Mouse (Mus musculus): ENCODE results near the gene Sgce.
"Not testable (repeated sequence)": the region's sequence is repeated elsewhere in the genome, so short reads cannot be mapped to it uniquely, and the experiment has no call there.

Sgce gene

GRCm38 (mm10) chr6:4746696-4747439 is at the start of gene Sgce, which contains the start of gene Peg10:
TSS of gene Sgce (minus strand) at chr6:4747207.
TSS of gene Peg10 (plus strand) at chr6:4747306.
- DNase-seq (ENCODE audit: low read depth, low spot score): peak; percentile 86

DNA sequence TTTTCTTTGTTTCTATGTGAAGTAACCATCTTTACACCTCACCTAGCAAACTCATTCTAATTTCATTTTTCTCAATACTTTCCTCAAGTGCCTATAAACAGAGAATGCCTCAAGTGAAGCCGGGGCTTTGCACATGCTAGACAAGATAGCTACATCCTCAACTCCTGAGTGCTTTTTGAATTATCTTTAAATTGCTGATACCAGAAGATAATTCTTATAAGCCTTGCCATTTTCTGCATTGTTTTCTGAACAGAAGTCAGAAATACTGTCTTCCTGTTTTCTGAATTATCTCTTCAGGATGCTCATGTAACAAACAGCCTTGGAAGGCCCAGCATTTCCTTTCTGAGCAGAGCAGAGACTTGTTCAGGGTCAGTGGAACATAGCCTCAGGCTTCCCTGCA is 49.3 kb upstream of the Sgce start:
- DNase-seq (ENCODE audit: low read depth, low spot score): no peak

DNA sequence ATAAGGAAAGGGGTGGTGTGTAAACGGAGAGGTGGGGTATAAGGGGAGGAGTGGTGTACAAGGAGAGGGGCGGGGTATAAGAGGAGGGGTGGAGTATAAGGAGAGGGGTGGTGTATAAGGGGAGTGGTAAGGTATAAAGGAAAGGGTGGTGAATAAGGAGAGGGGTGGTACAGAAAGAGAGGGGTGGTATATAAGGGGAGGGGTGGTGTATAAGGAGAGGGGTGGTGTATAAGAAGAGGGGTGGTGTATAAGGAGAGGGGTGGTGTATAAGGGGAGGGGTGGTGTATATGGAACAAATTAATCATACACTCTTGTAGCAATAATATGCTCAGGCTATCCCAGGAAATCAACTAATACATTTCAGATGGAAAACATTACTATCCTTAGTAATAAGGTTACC is 15.2 kb upstream of the Sgce start:
- no peak for DNase-seq (ENCODE audit: low read depth, low spot score)

DNA sequence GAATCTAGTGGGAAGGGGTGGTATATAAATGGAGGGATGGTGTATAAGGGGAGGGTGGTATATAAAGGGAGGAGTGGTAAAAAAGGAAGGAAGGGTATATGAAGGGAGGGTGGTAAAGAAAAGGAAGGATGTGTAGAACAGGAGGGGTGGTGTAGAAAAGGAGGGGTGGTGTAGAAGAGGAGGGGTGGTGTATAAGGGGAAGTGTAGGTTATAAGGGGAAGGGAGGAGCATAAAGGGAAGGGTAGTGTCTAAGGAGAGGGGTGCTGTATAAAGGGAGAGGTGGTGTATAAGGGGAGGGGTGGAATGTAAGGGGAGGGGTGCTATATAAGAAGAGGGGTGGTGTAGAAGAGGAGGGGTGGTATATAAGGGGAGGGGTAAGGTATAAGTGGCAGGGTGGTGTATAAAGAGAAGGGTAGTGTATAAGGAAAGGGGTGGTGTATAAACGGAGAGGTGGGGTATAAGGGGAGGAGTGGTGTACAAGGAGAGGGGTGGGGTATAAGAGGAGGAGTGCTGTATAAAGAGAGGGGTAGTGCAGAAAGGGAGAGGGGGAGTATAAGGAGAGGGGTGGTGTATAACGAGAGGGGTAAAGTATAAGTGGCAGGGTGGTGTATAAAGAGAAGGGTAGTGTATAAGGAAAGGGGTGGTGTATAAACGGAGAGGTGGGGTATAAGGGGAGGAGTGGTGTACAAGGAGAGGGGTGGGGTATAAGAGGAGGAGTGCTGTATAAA is 14.6 kb upstream of the Sgce start:
- DNase-seq (ENCODE audit: low read depth, low spot score): not testable (repeated sequence)

GRCm38 (mm10) chr6:4754886-4755285 is 7.9 kb upstream of the Sgce start:
- no peak for DNase-seq (ENCODE audit: low read depth, low spot score)

DNA sequence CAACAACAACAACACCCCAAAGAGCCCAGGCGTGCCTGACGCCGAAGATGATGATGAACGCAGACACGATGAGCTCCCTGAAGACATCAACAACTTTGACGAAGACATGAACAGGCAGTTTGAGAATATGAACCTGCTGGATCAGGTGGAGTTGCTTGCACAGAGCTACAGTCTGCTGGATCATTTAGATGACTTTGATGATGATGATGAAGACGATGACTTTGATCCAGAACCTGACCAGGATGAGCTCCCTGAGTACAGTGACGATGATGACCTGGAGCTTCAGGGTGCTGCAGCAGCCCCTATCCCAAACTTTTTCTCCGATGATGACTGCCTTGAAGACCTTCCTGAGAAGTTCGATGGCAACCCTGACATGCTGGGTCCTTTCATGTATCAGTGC is 7.3 kb upstream of the Sgce start:
- no peak for DNase-seq (ENCODE audit: low read depth, low spot score)

DNA sequence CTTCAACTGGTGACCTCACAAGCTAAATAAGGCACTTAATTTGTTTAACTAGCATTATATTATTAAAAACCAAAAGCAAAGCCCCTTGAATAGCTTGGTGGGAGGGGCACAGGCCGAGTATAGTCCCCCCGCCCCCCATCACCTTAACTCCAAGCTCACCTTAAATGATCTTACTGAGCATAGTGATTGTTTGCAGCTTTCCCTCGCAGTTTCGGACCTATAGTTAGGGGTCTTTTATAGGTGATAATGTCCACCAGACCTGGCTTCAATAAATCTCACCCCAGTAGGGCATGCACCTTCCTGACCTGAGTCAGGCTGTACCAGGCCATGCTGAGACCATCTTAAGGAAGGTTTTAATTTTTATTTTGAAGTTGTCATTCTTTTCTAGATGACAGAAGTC is 4.3 kb upstream of the Sgce start:
- DNase-seq (ENCODE audit: low read depth, low spot score): no peak

GRCm38 (mm10) chr6:4749091-4749490 is 2.1 kb upstream of the Sgce start:
- peak; percentile 98 for DNase-seq (ENCODE audit: low read depth, low spot score)

- peak; percentile 45 for DNase-seq (ENCODE audit: low read depth, low spot score)
These were observed 1.5 kb upstream of the Sgce start for GRCm38 (mm10) chr6:4748506-4748961.

GRCm38 (mm10) chr6:4747677-4748505 is 884 bp upstream of the Sgce start:
- DNase-seq (ENCODE audit: low read depth, low spot score): peak; percentile 89

GRCm38 (mm10) chr6:4746036-4746695 is 841 bp downstream of the Sgce start:
- DNase-seq (ENCODE audit: low read depth, low spot score): peak; percentile 12

- peak; percentile 74 for DNase-seq (ENCODE audit: low read depth, low spot score)
These were observed 6.5 kb downstream of the Sgce start for GRCm38 (mm10) chr6:4740511-4740910.

GRCm38 (mm10) chr6:4739522-4740355 is 7.3 kb downstream of the Sgce start:
- no peak for DNase-seq (ENCODE audit: low read depth, low spot score)

DNA sequence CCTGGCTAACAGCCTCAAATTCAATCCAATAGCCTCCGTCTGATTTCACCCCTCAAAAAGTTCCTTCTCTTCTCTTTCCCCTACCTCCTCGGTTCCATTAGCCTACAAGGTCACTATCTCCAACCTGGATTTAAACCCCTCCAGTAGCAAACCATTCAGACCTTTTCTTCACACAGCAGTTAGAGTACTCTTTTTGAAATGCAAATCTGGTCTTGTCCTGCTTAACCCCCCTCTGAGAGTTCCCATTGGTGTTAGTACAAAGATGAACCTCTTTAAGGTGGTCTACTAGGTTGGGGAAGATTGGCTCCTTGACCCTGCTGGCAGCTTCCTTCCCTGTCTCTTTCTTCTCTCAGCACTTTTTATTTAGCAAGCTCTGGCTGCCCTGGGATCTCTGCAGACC is 8.3 kb downstream of the Sgce start:
- no peak for DNase-seq (ENCODE audit: low read depth, low spot score)

DNA sequence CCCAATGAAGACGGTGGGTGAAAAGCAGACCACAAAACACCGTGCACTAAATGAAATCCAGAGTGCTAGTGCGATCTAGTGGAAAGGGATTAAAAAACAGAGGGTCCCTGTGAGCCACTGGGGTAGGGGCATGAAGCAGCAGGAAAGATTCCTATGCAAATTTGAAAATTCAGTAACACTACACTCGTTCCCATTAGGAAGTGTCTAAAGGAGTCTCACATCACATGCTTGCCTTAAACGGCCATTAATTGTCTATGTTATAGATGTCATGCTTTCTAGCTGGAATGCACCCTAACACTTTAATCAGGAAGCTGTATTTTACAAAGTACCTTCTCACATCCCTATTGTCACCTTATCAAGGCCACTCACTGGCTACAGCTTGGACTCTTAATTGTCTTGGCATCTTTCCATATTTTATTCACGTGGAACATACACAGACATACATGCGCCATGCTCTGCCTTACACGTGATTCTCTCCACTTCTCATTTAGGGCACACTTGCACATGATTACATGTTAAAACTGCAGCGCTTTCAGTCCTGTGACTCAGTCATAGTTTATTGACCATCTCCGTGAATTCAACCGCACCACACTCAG is 8.9 kb downstream of the Sgce start:
- no peak for DNase-seq (ENCODE audit: low read depth, low spot score)

GRCm38 (mm10) chr6:4736372-4736771 is 10.6 kb downstream of the Sgce start:
- DNase-seq (ENCODE audit: low read depth, low spot score): no peak

- DNase-seq (ENCODE audit: low read depth, low spot score): no peak
These were observed 13.8 kb downstream of the Sgce start for GRCm38 (mm10) chr6:4733208-4733607.

DNA sequence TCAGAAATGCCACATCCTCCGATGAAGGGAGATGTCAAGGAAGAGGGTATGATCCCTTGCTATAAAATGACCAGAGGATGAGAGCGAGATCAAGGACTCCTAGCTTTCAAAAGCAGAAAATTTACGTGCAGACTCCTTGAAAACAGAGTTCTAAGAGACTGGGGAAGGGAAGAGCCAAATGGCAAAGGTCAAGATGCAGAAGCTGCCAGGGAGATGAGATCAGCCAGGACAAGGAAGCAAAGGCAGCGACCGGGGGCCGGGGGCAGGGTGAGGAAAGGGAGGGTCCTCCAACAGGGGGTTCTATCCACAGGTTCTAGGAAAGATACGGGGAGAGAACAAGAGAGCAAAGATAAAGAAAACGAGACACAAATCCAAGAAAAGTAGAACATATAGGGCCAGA is 15.3 kb downstream of the Sgce start:
- no peak for DNase-seq (ENCODE audit: low read depth, low spot score)

- no peak for DNase-seq (ENCODE audit: low read depth, low spot score)
These were observed 18.7 kb downstream of the Sgce start for GRCm38 (mm10) chr6:4728305-4728704.
